Mouse (Mus musculus): ENCODE results near the gene Pkd1l3. TPM values are rescaled to one million over a fixed set of nuclear protein-coding genes. Genes with fewer than 3 reads are reported as not detected.

Pkd1l3 gene
- polyA plus RNA-seq, 1 experiment from 2014 or later: 3.4 TPM

GRCm38 (mm10) chr8:109647331-109647730, 33.0 kb downstream of the Pkd1l3 start:
- ATAC-seq (replicated peaks; ENCODE audit: low FRiP score): no peak
- no peak overlapping the region for H3K4me3 ChIP-seq (ENCODE audit: low read depth, low read length)
- no peak overlapping the region for H3K9ac ChIP-seq (ENCODE audit: low read depth, low read length)
- no peak for DNase-seq (ENCODE audit: low spot score)
- H3K9me3 ChIP-seq (ENCODE audit: control insufficient read depth, low read length): no peaks in the 10 kb centered on the region
- no peaks in the 10 kb centered on the region for H3K4me1 ChIP-seq (replicated peaks; ENCODE audit: control insufficient read depth, insufficient read depth, low read length)
- 82% methylated on average over 11 of the region's 11 CpGs for whole genome bisulfite sequencing
- H3K27me3 ChIP-seq (replicated peaks; ENCODE audit: control insufficient read depth, insufficient read depth, low read length): no peaks in the 10 kb centered on the region
- H3K4me2 ChIP-seq: no peak overlapping the region
- H3K36me3 ChIP-seq (ENCODE audit: control insufficient read depth, insufficient read depth, low read length): no peaks in the 10 kb centered on the region
- H3K27ac ChIP-seq (ENCODE audit: low read depth, low read length): no peak overlapping the region

- ATAC-seq (replicated peaks; ENCODE audit: low FRiP score) (no peak), DNase-seq (ENCODE audit: low spot score) (no peak)
- no peaks in the 10 kb centered on the region for H3K9me3 ChIP-seq (ENCODE audit: control insufficient read depth, low read length)
- H3K4me2 ChIP-seq: no peak overlapping the region
- H3K4me3 ChIP-seq (ENCODE audit: low read depth, low read length): no peak overlapping the region
- no peaks in the 10 kb centered on the region for H3K4me1 ChIP-seq (replicated peaks; ENCODE audit: control insufficient read depth, insufficient read depth, low read length)
- no peaks in the 10 kb centered on the region for H3K36me3 ChIP-seq (ENCODE audit: control insufficient read depth, insufficient read depth, low read length)
- no peak overlapping the region for H3K9ac ChIP-seq (ENCODE audit: low read depth, low read length)
- no peaks in the 10 kb centered on the region for H3K27me3 ChIP-seq (replicated peaks; ENCODE audit: control insufficient read depth, insufficient read depth, low read length)
- H3K27ac ChIP-seq (ENCODE audit: low read depth, low read length): no peak overlapping the region
- WGBS: 74% methylated on average over 7 of the region's 7 CpGs
These were observed 34.2 kb downstream of the Pkd1l3 start for GRCm38 (mm10) chr8:109648469-109648868.

DNA sequence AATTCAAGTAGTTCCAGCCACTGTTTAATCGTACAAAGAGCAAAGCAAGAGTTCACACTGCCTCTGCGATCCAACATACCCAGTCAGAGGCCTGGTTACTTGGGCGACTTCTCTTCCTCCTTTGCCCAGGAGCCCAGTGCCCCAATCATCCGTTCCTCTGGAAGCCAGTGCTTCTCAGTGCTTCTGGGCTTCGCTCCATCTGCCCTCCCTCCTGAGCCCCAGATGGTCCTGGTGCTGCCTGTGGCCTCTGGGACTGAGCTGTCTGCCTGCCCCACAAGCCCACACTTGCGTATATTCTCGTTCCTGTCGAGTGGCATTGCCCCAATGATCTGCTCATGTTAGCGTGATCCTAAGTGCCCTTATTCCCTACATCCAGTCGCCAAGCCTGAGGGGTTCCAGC, 36.5 kb downstream of the Pkd1l3 start:
- DNase-seq (ENCODE audit: low spot score): no peak
- 84% methylated on average over 10 of the region's 10 CpGs for WGBS
- Histone ChIP-seq H3K36me3 (ENCODE audit: control insufficient read depth, insufficient read depth, low read length) (no peaks in the 10 kb centered on the region), H3K9ac (ENCODE audit: low read depth, low read length) (no peak overlapping the region), H3K27ac (ENCODE audit: low read depth, low read length) (no peak overlapping the region), H3K4me2 (no peak overlapping the region), H3K27me3 (replicated peaks; ENCODE audit: control insufficient read depth, insufficient read depth, low read length) (no peaks in the 10 kb centered on the region), H3K4me1 (replicated peaks; ENCODE audit: control insufficient read depth, insufficient read depth, low read length) (no peaks in the 10 kb centered on the region), H3K9me3 (ENCODE audit: control insufficient read depth, low read length) (no peaks in the 10 kb centered on the region), H3K4me3 (ENCODE audit: low read depth, low read length) (no peak overlapping the region)
- no peak for ATAC-seq (replicated peaks; ENCODE audit: low FRiP score)

- no peaks in the 10 kb centered on the region for H3K4me1 ChIP-seq (replicated peaks; ENCODE audit: control insufficient read depth, insufficient read depth, low read length)
- no peak for DNase-seq (ENCODE audit: low spot score)
- H3K9me3 ChIP-seq (ENCODE audit: control insufficient read depth, low read length): no peaks in the 10 kb centered on the region
- H3K27me3 ChIP-seq (replicated peaks; ENCODE audit: control insufficient read depth, insufficient read depth, low read length): no peaks in the 10 kb centered on the region
- H3K9ac ChIP-seq (ENCODE audit: low read depth, low read length): no peak overlapping the region
- no peak for ATAC-seq (replicated peaks; ENCODE audit: low FRiP score)
- WGBS: 76% methylated on average over 3 of the region's 3 CpGs
- no peak overlapping the region for H3K27ac ChIP-seq (ENCODE audit: low read depth, low read length)
- no peaks in the 10 kb centered on the region for H3K36me3 ChIP-seq (ENCODE audit: control insufficient read depth, insufficient read depth, low read length)
- H3K4me2 ChIP-seq: no peak overlapping the region
- no peak overlapping the region for H3K4me3 ChIP-seq (ENCODE audit: low read depth, low read length)
These were observed 42.5 kb downstream of the Pkd1l3 start for GRCm38 (mm10) chr8:109656860-109657259.

GRCm38 (mm10) chr8:109662328-109662727, 48.0 kb downstream of the Pkd1l3 start:
- 80% methylated on average over 3 of the region's 3 CpGs for WGBS
- Histone ChIP-seq H3K27me3 (replicated peaks; ENCODE audit: control insufficient read depth, insufficient read depth, low read length) (no peaks in the 10 kb centered on the region), H3K9me3 (ENCODE audit: control insufficient read depth, low read length) (no peaks in the 10 kb centered on the region), H3K4me2 (no peak overlapping the region), H3K9ac (ENCODE audit: low read depth, low read length) (no peak overlapping the region), H3K36me3 (ENCODE audit: control insufficient read depth, insufficient read depth, low read length) (no peaks in the 10 kb centered on the region), H3K4me3 (ENCODE audit: low read depth, low read length) (no peak overlapping the region), H3K4me1 (replicated peaks; ENCODE audit: control insufficient read depth, insufficient read depth, low read length) (no peaks in the 10 kb centered on the region), H3K27ac (ENCODE audit: low read depth, low read length) (no peak overlapping the region)
- DNase-seq (ENCODE audit: low spot score): no peak
- no peak for ATAC-seq (replicated peaks; ENCODE audit: low FRiP score)

DNA sequence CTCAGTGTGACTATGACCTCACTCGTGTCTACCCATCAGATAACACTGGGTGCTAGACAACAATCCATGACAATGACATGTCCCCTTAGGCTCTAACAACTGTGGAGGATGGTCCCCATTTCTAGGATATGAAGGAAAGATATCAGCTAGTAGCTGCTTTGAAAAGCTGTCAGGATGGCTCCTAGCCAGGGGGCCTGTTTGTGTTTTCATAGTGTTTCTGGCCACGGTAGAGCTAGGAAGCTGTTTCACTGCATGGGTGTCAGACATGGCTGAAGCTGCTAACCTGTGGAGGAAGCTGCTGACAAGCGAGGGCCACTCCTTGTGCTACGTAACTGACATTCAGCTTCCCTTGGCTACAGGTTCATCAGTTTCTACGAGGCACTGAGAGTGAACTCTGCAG, 52.3 kb downstream of the Pkd1l3 start:
- WGBS: 78% methylated on average over 5 of the region's 5 CpGs
- H3K9me3 ChIP-seq (ENCODE audit: control insufficient read depth, low read length): no peaks in the 10 kb centered on the region
- no peaks in the 10 kb centered on the region for H3K4me1 ChIP-seq (replicated peaks; ENCODE audit: control insufficient read depth, insufficient read depth, low read length)
- ATAC-seq (replicated peaks; ENCODE audit: low FRiP score) (no peak), DNase-seq (ENCODE audit: low spot score) (no peak)
- no peaks in the 10 kb centered on the region for H3K27me3 ChIP-seq (replicated peaks; ENCODE audit: control insufficient read depth, insufficient read depth, low read length)
- no peak overlapping the region for H3K4me3 ChIP-seq (ENCODE audit: low read depth, low read length)
- H3K36me3 ChIP-seq (ENCODE audit: control insufficient read depth, insufficient read depth, low read length): peaks cover 7% of the 10 kb centered on the region
- H3K27ac ChIP-seq (ENCODE audit: low read depth, low read length): no peak overlapping the region
- no peak overlapping the region for H3K4me2 ChIP-seq
- no peak overlapping the region for H3K9ac ChIP-seq (ENCODE audit: low read depth, low read length)

DNA sequence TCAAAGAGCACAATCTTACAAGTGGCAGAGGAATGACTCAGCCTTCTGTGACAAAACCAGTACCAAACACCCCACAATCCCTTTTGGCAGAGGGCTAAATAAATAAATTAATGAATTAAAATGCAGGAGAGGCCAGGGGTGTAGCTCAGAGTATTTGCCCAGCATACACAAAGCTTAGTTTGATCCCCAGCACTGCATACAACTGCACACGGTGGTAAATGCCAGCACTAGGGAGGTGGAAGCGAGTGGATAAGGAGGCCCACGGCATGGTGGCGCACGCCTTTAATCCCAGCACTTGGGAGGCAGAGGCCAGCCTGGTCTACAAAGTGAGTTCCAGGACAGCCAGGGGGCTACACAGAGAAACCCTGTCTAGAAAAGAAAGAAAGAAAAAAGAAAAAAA, 58.3 kb downstream of the Pkd1l3 start:
- no peak overlapping the region for H3K9ac ChIP-seq (ENCODE audit: low read depth, low read length)
- H3K36me3 ChIP-seq (ENCODE audit: control insufficient read depth, insufficient read depth, low read length): peaks cover 49% of the 10 kb centered on the region

DNA sequence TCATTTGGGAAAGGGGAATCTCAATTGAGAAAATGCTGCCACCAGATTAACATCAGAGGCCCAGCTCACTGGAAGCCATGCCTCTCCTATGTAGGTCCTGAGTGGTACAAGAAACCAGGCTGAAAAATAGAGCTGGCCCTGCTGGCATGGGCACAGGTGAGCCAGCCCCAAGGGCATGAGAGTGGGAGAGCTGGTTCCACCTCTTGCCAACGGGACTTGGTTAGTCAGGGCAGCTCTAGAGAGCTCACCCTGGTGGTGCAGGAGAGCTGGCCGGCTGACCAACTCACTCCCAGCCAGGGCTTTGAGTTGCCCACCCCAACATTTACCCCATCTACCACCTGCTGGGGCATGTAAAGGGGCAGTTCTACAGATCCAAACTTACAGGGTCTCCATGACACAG, 59.3 kb downstream of the Pkd1l3 start:
- peaks cover 54% of the 10 kb centered on the region for H3K36me3 ChIP-seq (ENCODE audit: control insufficient read depth, insufficient read depth, low read length)
- WGBS: 92% methylated on average over 2 of the region's 2 CpGs
- H3K9me3 ChIP-seq (ENCODE audit: control insufficient read depth, low read length): no peaks in the 10 kb centered on the region
- no peak overlapping the region for H3K27ac ChIP-seq (ENCODE audit: low read depth, low read length)
- no peaks in the 10 kb centered on the region for H3K27me3 ChIP-seq (replicated peaks; ENCODE audit: control insufficient read depth, insufficient read depth, low read length)
- H3K4me2 ChIP-seq: no peak overlapping the region
- DNase-seq (ENCODE audit: low spot score) (no peak), ATAC-seq (replicated peaks; ENCODE audit: low FRiP score) (no peak)
- H3K4me3 ChIP-seq (ENCODE audit: low read depth, low read length): no peak overlapping the region
- H3K9ac ChIP-seq (ENCODE audit: low read depth, low read length): no peak overlapping the region
- H3K4me1 ChIP-seq (replicated peaks; ENCODE audit: control insufficient read depth, insufficient read depth, low read length): no peaks in the 10 kb centered on the region

More for the DNA sequence above, 58.3 kb downstream of the Pkd1l3 start:
- Histone ChIP-seq H3K9me3 (ENCODE audit: control insufficient read depth, low read length) (no peaks in the 10 kb centered on the region), H3K27me3 (replicated peaks; ENCODE audit: control insufficient read depth, insufficient read depth, low read length) (no peaks in the 10 kb centered on the region), H3K27ac (ENCODE audit: low read depth, low read length) (no peak overlapping the region), H3K4me2 (no peak overlapping the region), H3K4me3 (ENCODE audit: low read depth, low read length) (no peak overlapping the region), H3K4me1 (replicated peaks; ENCODE audit: control insufficient read depth, insufficient read depth, low read length) (no peaks in the 10 kb centered on the region)
- DNase-seq (ENCODE audit: low spot score): no peak
- 89% methylated on average over 5 of the region's 5 CpGs for WGBS
- ATAC-seq (replicated peaks; ENCODE audit: low FRiP score): no peak

DNA sequence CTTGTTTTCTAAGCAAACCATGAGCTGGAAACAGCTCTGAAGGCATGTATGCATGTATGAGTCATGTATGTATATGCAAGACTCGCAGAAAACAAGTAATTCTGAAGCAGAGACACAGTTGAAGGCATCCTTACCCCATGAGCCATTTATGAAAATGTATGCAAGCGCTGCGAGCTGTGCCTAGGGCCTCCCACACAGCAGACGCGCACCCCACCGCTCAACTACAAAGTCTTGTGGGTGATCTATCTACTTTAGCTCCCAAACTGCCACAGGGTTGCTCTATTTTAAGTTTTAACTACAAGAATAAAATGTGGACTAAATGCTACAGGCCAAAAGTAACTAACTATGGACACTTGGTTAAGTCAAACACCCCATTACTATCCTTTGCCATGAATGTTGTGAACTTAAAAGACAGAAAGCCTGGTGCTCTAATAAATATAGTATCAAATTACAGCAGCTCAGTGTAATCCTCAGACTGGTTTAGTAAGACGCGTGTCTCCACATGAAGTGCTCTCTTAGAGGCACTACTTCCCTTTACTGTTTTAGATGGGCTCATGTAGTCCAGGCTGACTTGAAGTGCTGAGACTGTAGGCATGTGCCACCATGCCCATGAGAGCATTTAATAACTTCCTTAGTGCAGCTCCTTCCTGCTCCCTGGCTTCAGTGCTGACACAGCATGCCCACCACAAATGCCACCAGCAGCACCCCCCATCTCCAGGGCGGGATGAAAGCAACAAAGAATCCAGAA, 61.8 kb downstream of the Pkd1l3 start:
- no peak overlapping the region for H3K4me3 ChIP-seq (ENCODE audit: low read depth, low read length)
- peaks cover 58% of the 10 kb centered on the region for H3K36me3 ChIP-seq (ENCODE audit: control insufficient read depth, insufficient read depth, low read length)
- H3K4me2 ChIP-seq: no peak overlapping the region
- no peak overlapping the region for H3K27ac ChIP-seq (ENCODE audit: low read depth, low read length)
- no peak overlapping the region for H3K9ac ChIP-seq (ENCODE audit: low read depth, low read length)
- no peaks in the 10 kb centered on the region for H3K4me1 ChIP-seq (replicated peaks; ENCODE audit: control insufficient read depth, insufficient read depth, low read length)
- H3K9me3 ChIP-seq (ENCODE audit: control insufficient read depth, low read length): no peaks in the 10 kb centered on the region
- WGBS: 91% methylated on average over 9 of the region's 9 CpGs
- no peak for DNase-seq (ENCODE audit: low spot score)
- ATAC-seq (replicated peaks; ENCODE audit: low FRiP score): no peak
- H3K27me3 ChIP-seq (replicated peaks; ENCODE audit: control insufficient read depth, insufficient read depth, low read length): no peaks in the 10 kb centered on the region
